Mouse (Mus musculus) neural tube, embryonic 14.5 days (tissue): Measurements from ENCODE around the gene Ccdc13. TPM values are rescaled to one million over a fixed set of nuclear protein-coding genes. Genes with fewer than 3 reads are reported as not detected.

Source experiments
- ATAC-seq: fragments of 200-750 bp; cut with Nextera tagmentation; 2 replicates; pipeline ENCODE4 v1.8.0; 2017; ENCODE audit warnings: low read depth, mild to moderate bottlenecking, moderate TSS enrichment, moderate library complexity
- H3K27ac ChIP-seq: fragments of 300-500 bp; sonication (generic); 2 replicates; pipeline ENCODE4 v1.5.1; 2014; ENCODE audit warnings: low read depth, mild to moderate bottlenecking, control low read depth, low read length, moderate library complexity, mixed read lengths
- H3K27me3 ChIP-seq: fragments of 300-500 bp; sonication (generic); 2 replicates; pipeline ENCODE4 v1.6.1; 2014; ENCODE audit warnings: low read length; ENCODE audit not compliant: control insufficient read depth, insufficient read depth
- H3K36me3 ChIP-seq: fragments of 300-500 bp; sonication (generic); 2 replicates; pipeline ENCODE4 v1.6.1; 2014; ENCODE audit warnings: low read length, mixed read lengths; ENCODE audit not compliant: control insufficient read depth, insufficient read depth
- H3K4me1 ChIP-seq: fragments of 300-500 bp; sonication (generic); 2 replicates; pipeline ENCODE4 v1.6.1; 2014; ENCODE audit warnings: low read length; ENCODE audit not compliant: control insufficient read depth, insufficient read depth
- H3K4me2 ChIP-seq: fragments of 300-500 bp; sonication (generic); 2 replicates; pipeline ENCODE4 v1.6.1; 2014; ENCODE audit warnings: mild to moderate bottlenecking, low read depth, low read length, control low read depth
- H3K4me3 ChIP-seq: fragments of 300-500 bp; sonication (generic); 2 replicates; pipeline ENCODE4 v1.5.1; 2014; ENCODE audit warnings: low read depth, low read length, control low read depth, mixed read lengths
- H3K9ac ChIP-seq: fragments of 300-500 bp; sonication (generic); replicated peaks from 2 replicates; pipeline ENCODE4 v1.6.1; 2014; ENCODE audit warnings: low read depth, mild to moderate bottlenecking, control low read depth, low read length, mixed read lengths
- H3K9me3 ChIP-seq: fragments of 300-500 bp; sonication (generic); 2 replicates; pipeline ENCODE4 v1.6.1; 2016; ENCODE audit warnings: low read length; ENCODE audit not compliant: control insufficient read depth
- WGBS: fragments of 180-500 bp; shearing (Covaris S2); extraction: QIAGEN DNeasy Blood & Tissue Kit; methylation state at CpG from one replicate; pipeline ENCODE4 v1.1.7; 2014; 5-methylcytosine and 5-hydroxymethylcytosine counted together
- polyA plus RNA-seq: library from polyadenylated mRNA; unstranded; fragments of >200 nt; fragmentation: Nextera tagmentation; extraction: Ambion mirVana; gene quantifications from 2 replicates; pipeline ENCODE4 v1.2.1, GENCODE M21; 2014

Gene Ccdc13
- polyA plus RNA-seq, 1 experiment from 2014 or later: 1.9 TPM

DNA sequence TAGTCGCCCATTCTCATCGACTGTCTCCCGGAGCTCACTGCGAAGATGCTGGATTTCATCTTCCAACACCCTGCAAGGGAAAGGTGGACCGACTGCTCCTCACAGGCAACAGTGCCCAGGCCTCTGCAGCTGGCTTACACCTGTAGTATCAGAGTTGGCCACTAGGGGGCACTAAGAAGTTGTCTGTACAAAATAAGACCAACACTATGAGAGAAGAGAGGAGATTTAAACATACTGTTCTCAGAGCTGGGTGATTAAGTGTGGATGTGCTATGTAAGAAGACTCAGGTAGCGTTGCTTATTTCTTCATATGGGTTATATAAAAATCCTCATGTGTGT is 8.3 kb downstream of the Ccdc13 start:
- no peaks in the 10 kb centered on the region for H3K36me3 ChIP-seq
- H3K9ac ChIP-seq: no peak overlapping the region
- no peaks in the 10 kb centered on the region for H3K9me3 ChIP-seq
- no peak overlapping the region for H3K4me3 ChIP-seq
- H3K27me3 ChIP-seq: no peaks in the 10 kb centered on the region
- 34% methylated on average over 6 of the region's 6 CpGs for WGBS
- no peak overlapping the region for H3K4me2 ChIP-seq
- H3K27ac ChIP-seq: no peak overlapping the region
- H3K4me1 ChIP-seq: no peaks in the 10 kb centered on the region
- peak; percentile 59; the same call in 1 of the 2 replicates for ATAC-seq

DNA sequence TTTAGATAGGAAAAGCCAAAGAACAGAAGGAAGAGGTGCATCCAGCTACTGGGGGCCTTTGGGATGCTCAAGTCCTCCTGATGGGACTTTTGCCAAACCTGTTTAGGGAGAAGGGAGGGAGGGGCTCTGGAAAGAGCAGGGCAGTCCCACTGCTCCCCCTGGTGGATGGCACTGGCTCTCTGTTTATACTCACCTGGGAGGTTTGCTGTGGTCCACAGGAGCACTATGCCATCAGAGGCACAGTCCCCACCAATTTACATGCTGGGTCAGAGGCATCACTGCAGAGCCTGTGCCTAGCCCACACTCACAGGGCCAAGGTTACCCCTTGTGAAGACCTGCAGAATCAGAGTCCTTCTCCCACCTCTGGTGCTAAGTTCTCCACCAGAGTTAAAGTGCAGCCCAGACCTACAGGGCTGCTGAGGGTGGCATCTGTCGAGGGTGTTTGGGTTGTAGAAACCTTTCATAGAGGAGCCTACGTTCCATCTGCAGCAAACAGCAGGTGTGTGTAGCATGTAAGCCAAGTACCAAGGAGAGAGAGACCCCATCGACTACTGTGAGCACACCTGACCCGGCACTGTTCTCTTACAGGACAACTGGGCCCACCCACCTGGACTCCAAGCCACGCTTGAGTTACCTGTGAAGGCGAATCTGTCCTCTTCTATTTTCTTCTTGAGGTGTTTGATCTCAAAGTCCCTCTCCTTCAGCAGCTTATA is 8.9 kb downstream of the Ccdc13 start:
- no peak for ATAC-seq
- WGBS: 78% methylated on average over 6 of the region's 6 CpGs
- no peak overlapping the region for H3K4me3 ChIP-seq

DNA sequence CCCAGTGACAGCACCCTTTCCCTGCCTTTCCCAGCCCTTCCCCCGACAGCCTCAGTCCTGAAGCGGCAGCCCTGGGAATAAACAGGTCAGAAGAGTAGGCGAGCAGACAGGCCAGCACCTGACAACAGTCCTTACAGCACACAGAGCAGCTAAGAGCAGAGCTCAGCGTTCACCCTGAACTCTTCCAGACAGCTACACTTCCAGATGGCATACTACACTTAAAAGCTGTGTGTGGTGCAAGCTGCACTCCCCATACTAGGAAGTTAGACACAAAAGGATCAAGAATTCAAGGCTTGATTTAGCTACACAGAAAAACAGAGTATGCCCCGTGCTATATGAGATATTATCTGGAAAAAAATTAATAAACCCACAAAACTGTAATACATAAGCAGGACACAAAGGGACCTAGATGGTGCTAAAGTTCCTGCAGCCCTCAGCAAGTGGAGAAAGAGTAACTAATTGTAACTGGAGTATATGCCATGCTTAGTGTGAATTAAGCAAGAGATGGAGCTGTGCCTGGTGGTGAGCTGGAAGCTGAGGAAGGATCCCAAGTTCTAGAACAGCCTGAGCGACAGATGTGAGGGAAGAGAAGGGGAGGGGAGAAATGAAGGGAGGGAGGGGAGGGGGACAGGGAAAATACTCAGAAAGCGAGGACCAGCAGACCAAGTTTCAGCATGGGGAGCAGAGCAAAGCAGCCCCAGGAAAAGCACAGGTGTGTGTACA is 9.8 kb downstream of the Ccdc13 start:
- no peaks in the 10 kb centered on the region for H3K27me3 ChIP-seq
- no peak overlapping the region for H3K9ac ChIP-seq
- WGBS: 69% methylated on average over 7 of the region's 7 CpGs
- H3K27ac ChIP-seq: no peak overlapping the region
- no peak overlapping the region for H3K4me2 ChIP-seq
- no peak for ATAC-seq
- H3K9me3 ChIP-seq: no peaks in the 10 kb centered on the region
- H3K36me3 ChIP-seq: no peaks in the 10 kb centered on the region
- H3K4me1 ChIP-seq: no peaks in the 10 kb centered on the region
- H3K4me3 ChIP-seq: no peak overlapping the region

More for the DNA sequence above, 8.9 kb downstream of the Ccdc13 start:
- no peak overlapping the region for H3K9ac ChIP-seq
- no peaks in the 10 kb centered on the region for H3K36me3 ChIP-seq
- no peak overlapping the region for H3K4me2 ChIP-seq
- H3K9me3 ChIP-seq: no peaks in the 10 kb centered on the region
- no peak overlapping the region for H3K27ac ChIP-seq
- no peaks in the 10 kb centered on the region for H3K27me3 ChIP-seq
- H3K4me1 ChIP-seq: no peaks in the 10 kb centered on the region

GRCm38 (mm10) chr9:121828314-121828713 is 10.9 kb downstream of the Ccdc13 start:
- Histone ChIP-seq H3K9me3 (no peaks in the 10 kb centered on the region), H3K4me1 (no peaks in the 10 kb centered on the region; the same call in 1 of the 2 replicates), H3K36me3 (no peaks in the 10 kb centered on the region), H3K4me2 (no peak overlapping the region), H3K27ac (no peak overlapping the region), H3K9ac (no peak overlapping the region), H3K4me3 (no peak overlapping the region), H3K27me3 (no peaks in the 10 kb centered on the region)
- no peak for ATAC-seq
- WGBS: 86% methylated on average over 6 of the region's 6 CpGs

- no peak for ATAC-seq
- peaks cover 6% of the 10 kb centered on the region; the same call in 1 of the 2 replicates for H3K4me1 ChIP-seq
- no peaks in the 10 kb centered on the region for H3K36me3 ChIP-seq
- H3K9ac ChIP-seq: no peak overlapping the region
- 93% methylated on average over 3 of the region's 3 CpGs for WGBS
- no peak overlapping the region for H3K4me2 ChIP-seq
- no peaks in the 10 kb centered on the region for H3K27me3 ChIP-seq
- H3K4me3 ChIP-seq: no peak overlapping the region
- no peak overlapping the region for H3K27ac ChIP-seq
- H3K9me3 ChIP-seq: no peaks in the 10 kb centered on the region
Observed at GRCm38 (mm10) chr9:121826356-121826755, 12.9 kb downstream of the Ccdc13 start.

- H3K27me3 ChIP-seq: no peaks in the 10 kb centered on the region
- no peak overlapping the region for H3K9ac ChIP-seq
- no peak overlapping the region for H3K4me2 ChIP-seq
- no peaks in the 10 kb centered on the region for H3K36me3 ChIP-seq
- peak; percentile 47; the same call in 1 of the 2 replicates for ATAC-seq
- H3K4me3 ChIP-seq: no peak overlapping the region
- 63% methylated on average over 7 of the region's 7 CpGs for WGBS
- no peak overlapping the region for H3K27ac ChIP-seq
- H3K9me3 ChIP-seq: no peaks in the 10 kb centered on the region
- peaks cover 6% of the 10 kb centered on the region; the same call in 1 of the 2 replicates for H3K4me1 ChIP-seq
Observed at GRCm38 (mm10) chr9:121823991-121824390, 15.3 kb downstream of the Ccdc13 start.

DNA sequence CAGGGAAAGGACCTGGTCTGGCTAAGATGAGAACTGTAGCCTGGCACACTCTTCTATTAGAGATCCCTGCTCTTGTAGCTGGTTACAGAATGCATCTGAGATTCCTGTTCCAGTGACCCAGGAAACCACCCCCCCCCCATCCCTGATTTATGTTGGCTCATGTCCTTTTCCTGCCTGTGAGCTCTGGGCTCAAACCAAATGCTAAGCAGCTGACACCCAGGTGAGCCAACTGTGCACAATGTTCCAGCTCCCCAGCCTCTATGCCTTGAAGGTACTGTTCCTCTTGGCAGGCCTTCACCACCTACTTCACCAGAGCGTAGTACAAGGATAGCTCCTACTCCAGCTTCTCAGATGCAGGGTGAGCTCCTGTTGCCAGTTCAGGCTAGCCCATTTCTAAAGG is 16.2 kb downstream of the Ccdc13 start:
- Histone ChIP-seq H3K9me3 (no peaks in the 10 kb centered on the region), H3K4me3 (no peak overlapping the region), H3K27me3 (no peaks in the 10 kb centered on the region), H3K4me1 (peaks cover 6% of the 10 kb centered on the region; the same call in 1 of the 2 replicates), H3K27ac (peak overlapping the region; percentile 55), H3K36me3 (no peaks in the 10 kb centered on the region), H3K9ac (no peak overlapping the region), H3K4me2 (no peak overlapping the region)
- WGBS: 73% methylated on average over 1 of the region's 1 CpGs
- peak; percentile 12; the same call in 1 of the 2 replicates for ATAC-seq

DNA sequence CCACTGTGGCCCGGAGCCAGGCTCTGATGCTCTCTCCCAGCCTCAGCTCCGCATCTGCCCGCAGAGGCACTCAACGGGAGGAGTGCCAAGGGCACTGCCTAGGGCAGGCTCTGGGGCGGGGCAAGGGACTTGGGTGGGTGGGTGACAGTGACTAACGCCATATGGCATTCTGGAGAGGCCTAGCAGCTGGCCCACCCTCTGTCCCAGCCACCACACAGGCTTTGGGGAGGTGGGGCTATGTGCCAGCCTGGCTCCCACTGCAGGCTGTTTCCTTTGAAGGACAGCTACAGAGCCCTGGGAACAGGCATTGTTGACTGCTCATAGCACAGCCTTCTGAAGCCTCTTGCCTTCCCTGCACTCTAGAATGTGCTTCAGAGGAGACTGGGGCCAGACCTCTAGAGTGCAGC is 16.7 kb downstream of the Ccdc13 start:
- no peak overlapping the region for H3K9ac ChIP-seq
- H3K4me2 ChIP-seq: no peak overlapping the region
- no peaks in the 10 kb centered on the region for H3K9me3 ChIP-seq
- 27% methylated on average over 6 of the region's 6 CpGs for WGBS
- ATAC-seq: peak; percentile 82; the same call in 1 of the 2 replicates
- no peaks in the 10 kb centered on the region for H3K36me3 ChIP-seq
- H3K27me3 ChIP-seq: no peaks in the 10 kb centered on the region
- H3K27ac ChIP-seq: peak overlapping the region; percentile 55
- H3K4me1 ChIP-seq: peaks cover 6% of the 10 kb centered on the region; the same call in 1 of the 2 replicates
- no peak overlapping the region for H3K4me3 ChIP-seq

GRCm38 (mm10) chr9:121820765-121821164 is 18.5 kb downstream of the Ccdc13 start:
- H3K9me3 ChIP-seq: no peaks in the 10 kb centered on the region
- no peak for ATAC-seq
- 74% methylated on average over 5 of the region's 5 CpGs for WGBS
- no peak overlapping the region for H3K4me2 ChIP-seq
- no peak overlapping the region for H3K4me3 ChIP-seq
- H3K27ac ChIP-seq: no peak overlapping the region
- H3K9ac ChIP-seq: no peak overlapping the region
- no peaks in the 10 kb centered on the region for H3K27me3 ChIP-seq
- peaks cover 6% of the 10 kb centered on the region; the same call in 1 of the 2 replicates for H3K4me1 ChIP-seq
- H3K36me3 ChIP-seq: no peaks in the 10 kb centered on the region
